25 mouse cellular contexts compared by ENCODE assay signal in genomic region chr15:83494572-83494920, GRCm38 (mm10).
"Had no signal": no experiment of that assay in that cellular context is flagged by ENCODE, and none has a peak within 500 bp of the region (broad histone marks: within the 10 kb centered on the region; RNA-seq: fewer than 3 reads in every experiment).

No protein-coding gene starts in this region.

- H3K27me3 ChIP-seq: hindbrain, embryonic 12.5 days; intestine, embryonic 15.5 days; limb, embryonic 13.5 days; limb, embryonic 15.5 days; liver, embryonic 13.5 days had no signal

- ATAC-seq: hindbrain, embryonic 16.5 days; inflammation-experienced regulatory T-cells, adult 6 months; intestine, embryonic 15.5 days; intestine, postnatal 0 days had no signal

- H3K4me2 ChIP-seq: heart, embryonic 11.5 days; hindbrain, embryonic 12.5 days; hindbrain, embryonic 14.5 days; intestine, embryonic 15.5 days; limb, embryonic 13.5 days; limb, embryonic 15.5 days; liver, embryonic 13.5 days had no signal

- DNase-seq: gastrocnemius, adult 2 months; gastrocnemius, postnatal 10 days; gastrocnemius, postnatal 25 days; heart, adult 18-20 months; heart, postnatal 10 days; heart, postnatal 4 days; kidney, adult 18-20 months; kidney, adult 8-10 months; kidney, postnatal 10 days; kidney, postnatal 25 days; kidney, postnatal 4 days; left cerebral cortex, postnatal 4 days had no signal

- H3K4me3 ChIP-seq: gastrocnemius, adult 2 months; hindbrain, embryonic 10.5 days; hindbrain, embryonic 12.5 days; intestine, embryonic 15.5 days; layer of hippocampus, adult 2 months; left cerebral cortex, adult 2 months; limb, embryonic 13.5 days; limb, embryonic 15.5 days; liver, embryonic 13.5 days had no signal

- H3K27ac ChIP-seq: gastrocnemius, adult 2 months; hindbrain, embryonic 10.5 days; hindbrain, embryonic 12.5 days; hindbrain, embryonic 14.5 days; intestine, embryonic 15.5 days; layer of hippocampus, adult 2 months; left cerebral cortex, adult 2 months; limb, embryonic 13.5 days; limb, embryonic 15.5 days had no signal

- H3K9me3 ChIP-seq: hindbrain, embryonic 10.5 days; hindbrain, embryonic 12.5 days; intestine, embryonic 15.5 days; limb, embryonic 13.5 days; limb, embryonic 15.5 days; liver, embryonic 13.5 days had no signal

- H3K4me1 ChIP-seq: hindbrain, embryonic 10.5 days; hindbrain, embryonic 12.5 days; intestine, embryonic 15.5 days; limb, embryonic 13.5 days; limb, embryonic 15.5 days had no signal

- H3K9ac ChIP-seq: hindbrain, embryonic 12.5 days; hindbrain, embryonic 14.5 days; intestine, embryonic 15.5 days; limb, embryonic 13.5 days; limb, embryonic 15.5 days; liver, embryonic 13.5 days had no signal
